Mouse (Mus musculus) neural tube, embryonic 11.5 days (tissue): ENCODE measurements at regions not wholly inside any gene's neighbourhood (a gene's known extent, or its start where the extent isn't known, plus 50 kb on each side); places are given as distances from the start of the nearest gene placed in this dataset.

ENCODE experiments used
- ATAC-seq: fragments of 200-750 bp; cut with Nextera tagmentation; 2 replicates; pipeline ENCODE4 v1.8.0; 2017; ENCODE audit warnings: moderate number of reproducible peaks, mild to moderate bottlenecking, moderate TSS enrichment, moderate library complexity; ENCODE audit not compliant: insufficient read depth, low FRiP score, low TSS enrichment
- DNase-seq: peaks from one replicate; pipeline ENCODE4 v3.0.0-alpha.2; 2015; ENCODE audit warnings: low spot score
- H3K27ac ChIP-seq: fragments of 300-500 bp; sonication (generic); 2 replicates; pipeline ENCODE4 v1.5.1; 2014; ENCODE audit warnings: low read depth, mild to moderate bottlenecking, low read length
- H3K27me3 ChIP-seq: fragments of 300-500 bp; sonication (generic); 2 replicates; pipeline ENCODE4 v1.6.1; 2014; ENCODE audit warnings: mild to moderate bottlenecking, low read length, mixed read lengths; ENCODE audit not compliant: control insufficient read depth, insufficient read depth
- H3K36me3 ChIP-seq: fragments of 300-500 bp; sonication (generic); 2 replicates; pipeline ENCODE4 v1.6.1; 2014; ENCODE audit warnings: mild to moderate bottlenecking, low read length, moderate library complexity, mixed read lengths; ENCODE audit not compliant: control insufficient read depth, insufficient read depth
- H3K4me1 ChIP-seq: fragments of 300-500 bp; sonication (generic); 2 replicates; pipeline ENCODE4 v1.6.1; 2014; ENCODE audit warnings: low read length, mixed read lengths; ENCODE audit not compliant: control insufficient read depth, insufficient read depth
- H3K4me2 ChIP-seq: fragments of 300-500 bp; sonication (generic); 2 replicates; pipeline ENCODE4 v1.6.1; 2014; ENCODE audit warnings: low read depth, mild to moderate bottlenecking, moderate library complexity
- H3K4me3 ChIP-seq: fragments of 300-500 bp; sonication (generic); 2 replicates; pipeline ENCODE4 v1.5.1; 2014; ENCODE audit warnings: low read depth, low read length
- H3K9ac ChIP-seq: fragments of 300-500 bp; sonication (generic); 2 replicates; pipeline ENCODE4 v1.6.1; 2014; ENCODE audit warnings: mild to moderate bottlenecking, low read length
- H3K9me3 ChIP-seq: fragments of 300-500 bp; sonication (generic); 2 replicates; pipeline ENCODE4 v1.6.1; 2016; ENCODE audit warnings: low read length; ENCODE audit not compliant: control insufficient read depth
- WGBS: fragments of 180-500 bp; shearing (Covaris S2); extraction: QIAGEN DNeasy Blood & Tissue Kit; methylation state at CpG from one replicate; pipeline ENCODE4 v1.1.7; 2014; 5-methylcytosine and 5-hydroxymethylcytosine counted together

- no peaks in the 10 kb centered on the region for H3K36me3 ChIP-seq
- H3K27me3 ChIP-seq: no peaks in the 10 kb centered on the region
- no peaks in the 10 kb centered on the region for H3K4me1 ChIP-seq
- no peak for DNase-seq
- 95% methylated on average over 7 of the region's 7 CpGs for WGBS
- ATAC-seq: no peak
- no peak overlapping the region for H3K4me3 ChIP-seq
- no peak overlapping the region for H3K27ac ChIP-seq
- H3K9me3 ChIP-seq: no peaks in the 10 kb centered on the region
- H3K4me2 ChIP-seq: no peak overlapping the region
- H3K9ac ChIP-seq: no peak overlapping the region
Measured at GRCm38 (mm10) chr6:81496239-81496638, 427.2 kb upstream of the Gcfc2 start.

GRCm38 (mm10) chr6:81517185-81517584, 406.3 kb upstream of the Gcfc2 start:
- ATAC-seq: no peak

DNA sequence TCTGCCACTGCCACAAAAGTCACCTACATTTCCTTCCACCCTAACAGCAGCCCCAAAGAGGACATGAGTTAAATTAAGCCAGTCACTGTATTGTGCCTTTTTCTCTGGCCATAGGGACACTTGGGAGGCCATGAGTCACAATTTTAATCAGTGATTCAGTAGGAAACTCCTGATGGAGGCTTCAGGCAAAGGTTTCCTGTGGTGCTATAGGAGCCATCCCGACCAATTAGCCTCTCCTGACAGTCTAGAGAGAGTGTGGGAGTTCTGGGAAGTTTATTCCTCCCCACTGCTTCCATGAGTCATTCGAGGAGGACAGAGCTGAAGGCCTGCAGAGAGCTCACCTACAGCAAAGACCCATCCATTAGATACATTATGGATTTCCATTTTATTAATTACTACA, 361.2 kb upstream of the Gcfc2 start:
- H3K27ac ChIP-seq: no peak overlapping the region
- no peaks in the 10 kb centered on the region for H3K36me3 ChIP-seq
- no peak overlapping the region for H3K9ac ChIP-seq
- no peak overlapping the region for H3K4me2 ChIP-seq
- no peak for ATAC-seq
- H3K9me3 ChIP-seq: no peaks in the 10 kb centered on the region
- no peaks in the 10 kb centered on the region for H3K4me1 ChIP-seq
- DNase-seq: no peak
- WGBS: 62% methylated on average over 2 of the region's 2 CpGs
- no peak overlapping the region for H3K4me3 ChIP-seq
- H3K27me3 ChIP-seq: no peaks in the 10 kb centered on the region

More at GRCm38 (mm10) chr6:81517185-81517584, 406.3 kb upstream of the Gcfc2 start:
- Histone ChIP-seq H3K36me3 (no peaks in the 10 kb centered on the region), H3K4me2 (no peak overlapping the region), H3K9me3 (no peaks in the 10 kb centered on the region), H3K4me3 (no peak overlapping the region), H3K27ac (no peak overlapping the region), H3K9ac (no peak overlapping the region), H3K27me3 (no peaks in the 10 kb centered on the region), H3K4me1 (no peaks in the 10 kb centered on the region)
- DNase-seq: no peak
- 88% methylated on average over 1 of the region's 1 CpGs for WGBS

DNA sequence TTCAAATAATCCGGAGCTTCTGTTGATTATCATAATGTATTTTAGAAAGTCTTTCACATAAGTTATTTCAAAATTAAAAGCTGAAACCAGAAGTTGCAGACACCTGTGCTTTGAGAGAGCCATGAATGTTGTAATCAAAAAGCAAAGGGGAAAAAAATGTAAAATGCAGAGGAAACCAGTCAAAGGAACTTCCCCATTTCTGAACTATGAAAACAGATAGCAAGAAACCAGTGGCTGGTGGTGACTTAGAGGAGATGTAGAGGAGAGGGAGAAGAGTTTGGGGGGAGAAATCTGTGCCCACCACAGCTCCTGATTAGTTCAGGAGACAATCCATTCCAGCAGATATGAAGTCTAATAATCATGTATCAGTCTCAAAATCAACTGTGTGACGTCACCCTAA, 360.3 kb upstream of the Gcfc2 start:
- DNase-seq (no peak), ATAC-seq (no peak)
- Histone ChIP-seq H3K9me3 (no peaks in the 10 kb centered on the region), H3K4me1 (no peaks in the 10 kb centered on the region), H3K36me3 (no peaks in the 10 kb centered on the region), H3K27me3 (no peaks in the 10 kb centered on the region), H3K27ac (no peak overlapping the region), H3K4me2 (no peak overlapping the region), H3K9ac (no peak overlapping the region), H3K4me3 (no peak overlapping the region)
- WGBS: 83% methylated on average over 2 of the region's 2 CpGs

DNA sequence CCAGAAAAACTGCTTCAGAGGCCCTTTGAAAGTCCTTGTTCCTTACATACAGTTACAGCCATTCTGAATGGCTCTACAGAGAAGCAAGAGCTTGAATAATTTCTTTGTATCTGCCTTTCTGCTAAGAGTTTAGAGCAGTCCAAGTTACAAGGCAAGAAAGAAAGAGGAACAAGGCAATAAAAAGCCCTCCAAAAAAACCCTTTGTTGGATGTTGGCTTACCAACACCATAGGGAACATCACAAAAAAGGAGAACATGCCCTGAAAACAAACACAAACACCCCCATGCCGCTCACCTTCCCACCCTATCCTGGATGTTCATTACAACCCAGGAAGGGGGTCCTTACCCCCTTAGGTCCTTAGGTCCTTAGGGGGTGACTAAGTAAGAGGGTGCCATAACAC, 359.2 kb upstream of the Gcfc2 start:
- Histone ChIP-seq H3K4me2 (no peak overlapping the region), H3K9ac (no peak overlapping the region), H3K4me1 (no peaks in the 10 kb centered on the region), H3K27me3 (no peaks in the 10 kb centered on the region), H3K36me3 (no peaks in the 10 kb centered on the region), H3K4me3 (no peak overlapping the region), H3K9me3 (no peaks in the 10 kb centered on the region), H3K27ac (no peak overlapping the region)
- ATAC-seq (no peak), DNase-seq (no peak)
- 75% methylated on average over 1 of the region's 1 CpGs for WGBS

DNA sequence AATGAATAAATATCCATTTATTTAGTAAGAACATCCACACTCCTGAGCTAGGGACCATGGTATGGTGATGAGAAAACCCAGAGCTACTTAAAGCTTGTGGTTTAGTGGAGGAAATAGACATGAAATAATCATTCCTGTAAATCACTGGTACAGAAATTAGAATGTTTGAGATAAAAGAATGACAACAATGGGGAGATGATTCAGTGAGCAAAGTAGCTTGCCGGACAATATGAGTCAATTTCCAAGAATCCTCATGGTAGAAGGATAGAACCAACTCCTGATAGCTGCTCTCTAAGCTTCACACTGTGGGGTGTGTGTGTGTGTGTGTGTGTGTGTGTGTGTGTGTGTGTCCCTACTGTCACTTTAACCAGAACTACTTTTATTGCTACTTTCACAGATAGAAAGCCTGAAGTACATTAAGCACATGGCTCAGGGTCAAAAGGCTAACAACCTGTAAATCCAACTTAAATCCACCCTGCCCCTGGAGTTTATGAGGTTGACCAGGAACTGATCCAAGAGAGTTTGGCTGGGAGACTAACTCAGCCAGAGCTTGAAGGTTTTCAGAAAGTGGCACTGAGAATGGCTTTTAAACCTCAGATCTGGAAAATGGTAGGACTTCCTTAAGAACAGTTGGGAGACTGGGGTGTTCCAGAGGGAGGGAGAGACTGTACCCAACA, 336.9 kb upstream of the Gcfc2 start:
- no peak overlapping the region for H3K4me3 ChIP-seq
- H3K4me2 ChIP-seq: no peak overlapping the region
- H3K4me1 ChIP-seq: no peaks in the 10 kb centered on the region
- ATAC-seq (no peak), DNase-seq (no peak)
- no peak overlapping the region for H3K9ac ChIP-seq
- no peak overlapping the region for H3K27ac ChIP-seq
- no peaks in the 10 kb centered on the region for H3K9me3 ChIP-seq
- H3K36me3 ChIP-seq: no peaks in the 10 kb centered on the region
- no peaks in the 10 kb centered on the region for H3K27me3 ChIP-seq
- WGBS: 92% methylated on average over 1 of the region's 1 CpGs

- WGBS: 53% methylated on average over 10 of the region's 10 CpGs
Measured at GRCm38 (mm10) chr6:81589727-81590126, 333.7 kb upstream of the Gcfc2 start.

DNA sequence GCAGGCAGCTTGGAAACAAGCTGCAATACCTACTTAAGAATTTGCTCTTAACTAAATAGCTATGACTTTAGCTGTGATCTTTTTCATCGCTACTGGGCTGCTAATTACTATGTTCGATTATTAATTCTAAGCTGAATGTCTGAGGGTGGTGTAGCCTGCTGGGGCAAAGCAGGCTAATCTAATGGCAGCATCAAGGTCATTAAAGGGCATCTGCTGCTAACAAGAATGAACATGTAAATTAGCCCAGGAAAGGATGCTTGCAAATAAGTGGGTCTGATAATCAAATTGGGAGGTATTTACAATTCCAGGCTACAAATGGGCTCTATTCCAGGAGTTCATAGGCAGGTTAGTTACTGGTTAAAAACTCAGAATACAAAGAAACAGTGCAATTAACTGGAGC, 327.5 kb upstream of the Gcfc2 start:
- H3K9ac ChIP-seq: no peak overlapping the region
- ATAC-seq: no peak
- H3K27me3 ChIP-seq: no peaks in the 10 kb centered on the region
- no peak overlapping the region for H3K4me2 ChIP-seq
- DNase-seq: no peak
- H3K9me3 ChIP-seq: no peaks in the 10 kb centered on the region
- H3K4me3 ChIP-seq: no peak overlapping the region
- H3K4me1 ChIP-seq: no peaks in the 10 kb centered on the region
- 80% methylated on average over 2 of the region's 2 CpGs for WGBS
- H3K27ac ChIP-seq: no peak overlapping the region
- H3K36me3 ChIP-seq: no peaks in the 10 kb centered on the region

More at GRCm38 (mm10) chr6:81589727-81590126, 333.7 kb upstream of the Gcfc2 start:
- Histone ChIP-seq H3K4me3 (no peak overlapping the region), H3K9ac (no peak overlapping the region), H3K27me3 (no peaks in the 10 kb centered on the region), H3K9me3 (no peaks in the 10 kb centered on the region), H3K27ac (no peak overlapping the region), H3K36me3 (no peaks in the 10 kb centered on the region), H3K4me1 (no peaks in the 10 kb centered on the region), H3K4me2 (no peak overlapping the region)
- ATAC-seq (peak; percentile 67; the same call in 1 of the 2 replicates), DNase-seq (no peak)

DNA sequence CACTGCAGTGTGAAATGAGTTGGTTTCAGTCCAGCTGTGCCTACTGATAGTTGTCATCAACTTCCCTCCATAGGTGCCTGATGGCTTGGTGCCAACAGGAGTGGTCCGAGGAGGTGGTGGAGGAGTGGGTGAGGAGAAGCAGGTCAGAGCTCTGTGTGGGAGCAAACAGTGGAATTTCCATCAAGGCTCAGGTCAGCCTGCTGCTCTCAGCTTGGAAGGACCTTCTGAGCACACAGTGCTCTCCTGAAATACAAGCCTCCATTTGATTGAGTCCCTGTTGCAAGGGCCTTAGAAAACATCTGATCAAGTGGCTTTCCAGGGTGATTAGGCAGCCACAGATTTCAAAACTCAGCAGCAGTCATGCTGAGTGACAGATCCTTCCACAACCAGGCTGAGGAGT, 314.8 kb upstream of the Gcfc2 start:
- Histone ChIP-seq H3K27ac (no peak overlapping the region), H3K9ac (no peak overlapping the region), H3K4me1 (no peaks in the 10 kb centered on the region), H3K27me3 (no peaks in the 10 kb centered on the region), H3K9me3 (no peaks in the 10 kb centered on the region), H3K4me3 (no peak overlapping the region), H3K4me2 (no peak overlapping the region), H3K36me3 (no peaks in the 10 kb centered on the region)
- ATAC-seq (no peak), DNase-seq (no peak)
- 81% methylated on average over 1 of the region's 1 CpGs for WGBS
